Mouse (Mus musculus): Measurements from ENCODE around the gene Gm9733. TPM values are rescaled to one million over a fixed set of nuclear protein-coding genes. Genes with fewer than 3 reads are reported as not detected.

Gm9733 gene
- polyA plus RNA-seq (2012; rRNA removed), result 0.07 and 0.15 TPM in 2 replicates

DNA sequence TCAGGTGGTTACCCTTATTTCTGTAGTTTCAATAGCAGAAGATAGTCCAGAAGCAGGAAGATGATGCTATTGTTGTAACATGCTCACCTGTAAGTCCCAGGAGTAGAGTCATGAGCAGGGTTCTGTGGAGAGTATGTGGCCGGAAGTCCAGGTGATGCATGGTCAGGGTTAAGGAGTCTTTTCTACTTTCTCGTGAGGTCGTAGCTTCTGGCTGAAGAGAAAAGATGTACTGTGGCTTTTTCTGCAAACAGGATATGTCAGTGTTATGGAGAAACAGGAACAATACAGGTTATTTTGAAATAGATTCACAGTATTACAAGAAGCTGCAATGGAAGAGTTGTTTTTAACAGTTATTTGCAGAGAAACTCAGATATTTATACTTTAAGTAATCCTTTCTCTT, at the start of gene Gm9733:
TSS of gene Gm9733 (minus strand) at position 240 of the 400 bp plus-strand sequence.

Other genes starting within 250 kb of the Gm9733 start
- gene Sirpb1a, start 94.2 kb upstream of the Gm9733 start, polyA plus RNA-seq (2012; rRNA removed), result 0.01 TPM in 1 of 2 replicates, not detected in the other
- 0.08 TPM in 1 of 2 replicates, not detected in the other for gene Sirpb1b, start 242.8 kb upstream of the Gm9733 start, polyA plus RNA-seq (2012; rRNA removed)